Mouse (Mus musculus) kidney, adult 2 months (tissue): Measurements from ENCODE around the gene Zfp768.

Experiments used
- CTCF ChIP-seq: fragments of 200-500 bp; conservative IDR thresholded peaks from 2 replicates; pipeline ENCODE4 v1.5.1; 2011; ENCODE audit warnings: low read depth, mild to moderate bottlenecking, control low read depth, low read length, moderate library complexity, mixed read lengths; ENCODE audit not compliant: insufficient read depth, insufficient read length
- POLR2A ChIP-seq: fragments of 200-500 bp; IDR thresholded peaks from one replicate; pipeline ENCODE4 v1.6.1; 2011; ENCODE audit warnings: low read depth, low read length, control low read depth

DNA sequence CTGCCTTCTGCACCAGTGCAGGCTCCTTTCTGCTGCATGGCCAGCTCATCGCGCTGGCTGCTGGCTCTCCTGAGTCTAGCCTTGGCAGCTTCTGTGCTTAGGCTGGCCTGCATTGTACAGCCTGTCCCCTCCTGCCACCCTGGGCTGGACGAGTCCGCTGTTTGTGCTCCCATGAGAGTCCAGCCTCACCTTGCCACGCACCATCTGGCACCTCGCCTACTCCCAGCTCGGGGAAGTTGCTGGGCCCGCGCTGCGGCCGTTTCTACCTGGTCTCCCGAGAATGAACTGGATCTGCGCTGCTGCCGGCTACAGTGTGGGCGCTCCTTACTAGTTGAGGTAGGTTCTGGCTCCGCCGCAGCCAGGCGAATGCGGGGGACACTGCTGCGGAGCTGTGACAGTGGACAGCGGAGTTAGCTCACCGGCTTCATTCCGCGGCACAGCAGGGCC, 18.1 kb upstream of the Zfp768 start:
- TF ChIP-seq CTCF, result no peak
- no peak for TF ChIP-seq POLR2A
